Mouse (Mus musculus): ENCODE measurements at regions not wholly inside any gene's neighbourhood (a gene's known extent, or its start where the extent isn't known, plus 50 kb on each side); places are given as distances from the start of the nearest gene placed in this dataset.

GRCm38 (mm10) chr4:150771922-150772651 is 81.6 kb upstream of the Errfi1 start:
- DNase-seq: no peak
- WGBS: 76% methylated on average over 6 of the region's 6 CpGs
- Histone ChIP-seq H3K27ac (ENCODE audit: control insufficient read depth, insufficient read depth, low read length) (no peak overlapping the region), H3K4me3 (ENCODE audit: control insufficient read depth, insufficient read depth, low read length) (no peak overlapping the region), H3K27me3 (ENCODE audit: control insufficient read depth, insufficient read depth, low read length) (no peaks in the 10 kb centered on the region), H3K4me1 (replicated peaks; ENCODE audit: control insufficient read depth, insufficient read depth, low read length) (no peaks in the 10 kb centered on the region), H3K36me3 (ENCODE audit: control insufficient read depth, insufficient read depth, low read length) (no peaks in the 10 kb centered on the region)
- TF ChIP-seq CTCF (IDR thresholded peaks at IDR 0.05; ENCODE audit: borderline replicate concordance, control insufficient read depth, extremely low read depth, insufficient read depth, low read length, poor library complexity) (no peak), POLR2A (IDR thresholded peaks at IDR 0.05; ENCODE audit: control insufficient read depth, extremely low read depth, insufficient read depth, low read length, poor library complexity) (no peak)

DNA sequence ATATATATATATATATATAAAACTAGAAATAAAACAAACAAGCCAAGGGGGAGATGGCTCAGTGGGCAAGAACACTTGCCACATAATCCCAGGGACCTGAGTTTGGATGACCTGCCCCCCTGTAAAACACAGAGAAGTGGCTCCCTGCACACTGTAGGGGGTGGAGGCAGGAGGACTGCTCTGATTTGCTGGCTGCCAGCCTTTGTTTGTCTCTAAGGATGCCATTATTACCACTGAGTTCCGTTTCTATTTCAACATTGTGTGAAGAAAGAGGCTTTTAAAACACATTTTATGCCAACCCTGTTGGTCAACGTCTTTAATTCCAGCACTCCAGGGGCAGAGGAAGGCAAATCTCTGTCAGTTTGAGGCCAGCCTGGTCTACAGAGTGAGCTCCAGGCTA is 82.2 kb upstream of the Errfi1 start:
- no peak for DNase-seq
- H3K4me1 ChIP-seq (replicated peaks; ENCODE audit: control insufficient read depth, insufficient read depth, low read length): no peaks in the 10 kb centered on the region
- TF ChIP-seq POLR2A (IDR thresholded peaks at IDR 0.05; ENCODE audit: control insufficient read depth, extremely low read depth, insufficient read depth, low read length, poor library complexity) (no peak), CTCF (IDR thresholded peaks at IDR 0.05; ENCODE audit: borderline replicate concordance, control insufficient read depth, extremely low read depth, insufficient read depth, low read length, poor library complexity) (no peak)
- H3K27ac ChIP-seq (ENCODE audit: control insufficient read depth, insufficient read depth, low read length): no peak overlapping the region
- 89% methylated on average over 2 of the region's 2 CpGs for WGBS
- no peaks in the 10 kb centered on the region for H3K27me3 ChIP-seq (ENCODE audit: control insufficient read depth, insufficient read depth, low read length)
- H3K36me3 ChIP-seq (ENCODE audit: control insufficient read depth, insufficient read depth, low read length): no peaks in the 10 kb centered on the region
- H3K4me3 ChIP-seq (ENCODE audit: control insufficient read depth, insufficient read depth, low read length): no peak overlapping the region

DNA sequence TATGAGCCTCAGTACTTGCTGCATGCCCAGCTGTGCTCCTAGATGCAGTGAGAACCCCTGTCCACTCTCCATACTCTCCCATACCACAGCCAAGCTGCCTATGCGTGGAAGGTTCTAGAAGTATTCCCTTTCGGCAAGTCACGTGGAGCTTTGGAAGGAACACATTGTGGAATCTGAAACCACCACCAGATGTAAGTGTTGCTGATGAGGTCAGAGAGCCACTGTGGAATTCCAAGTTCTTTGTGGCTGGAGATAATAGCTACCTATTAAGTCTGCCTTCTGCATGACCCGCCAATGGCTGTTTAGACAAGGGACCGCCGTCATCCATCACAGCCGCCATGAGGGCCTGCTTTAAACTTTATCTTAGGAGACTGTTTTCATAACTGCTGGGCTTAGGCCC is 84.7 kb upstream of the Errfi1 start:
- DNase-seq: no peak
- Histone ChIP-seq H3K27me3 (ENCODE audit: control insufficient read depth, insufficient read depth, low read length) (no peaks in the 10 kb centered on the region), H3K4me3 (ENCODE audit: control insufficient read depth, insufficient read depth, low read length) (no peak overlapping the region), H3K27ac (ENCODE audit: control insufficient read depth, insufficient read depth, low read length) (no peak overlapping the region), H3K36me3 (ENCODE audit: control insufficient read depth, insufficient read depth, low read length) (no peaks in the 10 kb centered on the region), H3K4me1 (replicated peaks; ENCODE audit: control insufficient read depth, insufficient read depth, low read length) (no peaks in the 10 kb centered on the region)
- 91% methylated on average over 7 of the region's 7 CpGs for WGBS
- TF ChIP-seq CTCF (IDR thresholded peaks at IDR 0.05; ENCODE audit: borderline replicate concordance, control insufficient read depth, extremely low read depth, insufficient read depth, low read length, poor library complexity): no peak

DNA sequence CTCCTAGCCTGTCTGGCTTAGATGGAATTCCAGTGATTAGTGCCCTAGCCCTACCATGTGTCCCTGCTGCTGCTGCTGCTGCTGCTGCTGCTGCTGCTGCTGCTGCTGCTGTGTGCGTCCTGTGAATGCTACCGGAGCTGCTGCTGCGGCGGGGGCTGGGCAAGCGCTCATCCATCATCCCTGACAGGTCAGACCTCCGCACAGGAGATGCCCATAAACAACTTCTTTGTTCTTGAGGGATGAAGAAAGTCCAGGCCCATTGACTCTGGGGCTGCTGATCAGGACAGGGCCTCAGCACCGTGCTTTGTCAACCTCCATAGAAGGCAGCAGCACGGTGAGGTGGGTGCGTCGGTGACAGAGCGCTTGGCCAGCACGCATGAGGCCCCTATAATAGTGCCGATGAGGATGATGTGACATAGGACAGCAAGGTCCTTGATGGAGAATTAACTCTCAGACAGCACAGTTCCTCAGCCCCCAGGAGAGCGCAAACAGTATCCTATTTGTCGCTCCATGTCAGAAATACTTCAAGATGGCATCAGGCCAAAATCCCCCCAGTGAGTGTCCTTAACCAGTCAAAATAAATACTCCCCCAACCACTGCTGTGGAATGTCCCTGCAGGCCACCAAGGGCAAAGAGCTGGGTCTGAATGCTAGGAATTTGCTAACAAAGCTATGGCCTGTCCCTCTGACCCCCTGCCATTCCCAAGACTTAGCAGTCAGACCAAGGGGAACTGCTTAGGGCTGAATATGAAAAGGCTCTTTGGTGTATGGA is 95.1 kb upstream of the Errfi1 start:
- no peak for DNase-seq
- Histone ChIP-seq H3K4me1 (replicated peaks; ENCODE audit: control insufficient read depth, insufficient read depth, low read length) (no peaks in the 10 kb centered on the region), H3K36me3 (ENCODE audit: control insufficient read depth, insufficient read depth, low read length) (no peaks in the 10 kb centered on the region), H3K27ac (ENCODE audit: control insufficient read depth, insufficient read depth, low read length) (no peak overlapping the region), H3K4me3 (ENCODE audit: control insufficient read depth, insufficient read depth, low read length) (no peak overlapping the region), H3K27me3 (ENCODE audit: control insufficient read depth, insufficient read depth, low read length) (no peaks in the 10 kb centered on the region)
- TF ChIP-seq POLR2A (IDR thresholded peaks at IDR 0.05; ENCODE audit: control insufficient read depth, extremely low read depth, insufficient read depth, low read length, poor library complexity) (no peak), CTCF (IDR thresholded peaks at IDR 0.05; ENCODE audit: borderline replicate concordance, control insufficient read depth, extremely low read depth, insufficient read depth, low read length, poor library complexity) (no peak)
- WGBS: 71% methylated on average over 15 of the region's 15 CpGs

DNA sequence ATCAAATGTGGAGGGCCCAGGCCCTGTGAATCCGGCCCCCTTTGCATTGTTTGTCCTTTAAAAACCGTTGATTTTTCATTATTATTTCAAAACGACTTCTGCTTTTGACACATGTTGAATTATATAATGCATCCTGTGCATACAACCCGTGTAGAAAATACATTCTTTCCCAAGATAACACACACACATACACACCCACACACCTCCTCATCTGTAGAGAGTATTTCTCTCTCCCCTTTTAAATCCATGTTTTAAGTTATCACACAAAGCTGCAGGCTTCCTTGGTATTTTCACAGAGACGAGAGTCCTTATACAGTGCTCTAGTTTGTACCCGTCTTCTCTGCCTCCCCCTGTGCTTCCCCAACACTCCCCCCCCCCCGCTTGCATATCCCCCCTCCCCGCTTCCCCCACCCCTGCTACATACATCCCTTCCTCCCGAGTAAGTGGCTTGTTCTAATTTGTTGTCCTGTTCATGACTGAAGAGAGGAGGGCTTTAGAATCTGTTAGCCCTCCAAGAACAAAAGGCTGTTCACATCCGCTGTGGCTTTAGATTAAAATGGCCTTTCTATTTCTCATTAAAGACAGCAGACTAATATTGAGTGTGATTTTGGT is 95.8 kb upstream of the Errfi1 start:
- TF ChIP-seq POLR2A (IDR thresholded peaks at IDR 0.05; ENCODE audit: control insufficient read depth, extremely low read depth, insufficient read depth, low read length, poor library complexity) (no peak), CTCF (IDR thresholded peaks at IDR 0.05; ENCODE audit: borderline replicate concordance, control insufficient read depth, extremely low read depth, insufficient read depth, low read length, poor library complexity) (no peak)
- Histone ChIP-seq H3K36me3 (ENCODE audit: control insufficient read depth, insufficient read depth, low read length) (no peaks in the 10 kb centered on the region), H3K4me3 (ENCODE audit: control insufficient read depth, insufficient read depth, low read length) (no peak overlapping the region), H3K27ac (ENCODE audit: control insufficient read depth, insufficient read depth, low read length) (no peak overlapping the region), H3K27me3 (ENCODE audit: control insufficient read depth, insufficient read depth, low read length) (no peaks in the 10 kb centered on the region), H3K4me1 (replicated peaks; ENCODE audit: control insufficient read depth, insufficient read depth, low read length) (no peaks in the 10 kb centered on the region)
- DNase-seq: no peak
- 47% methylated on average over 10 of the region's 10 CpGs for WGBS

DNA sequence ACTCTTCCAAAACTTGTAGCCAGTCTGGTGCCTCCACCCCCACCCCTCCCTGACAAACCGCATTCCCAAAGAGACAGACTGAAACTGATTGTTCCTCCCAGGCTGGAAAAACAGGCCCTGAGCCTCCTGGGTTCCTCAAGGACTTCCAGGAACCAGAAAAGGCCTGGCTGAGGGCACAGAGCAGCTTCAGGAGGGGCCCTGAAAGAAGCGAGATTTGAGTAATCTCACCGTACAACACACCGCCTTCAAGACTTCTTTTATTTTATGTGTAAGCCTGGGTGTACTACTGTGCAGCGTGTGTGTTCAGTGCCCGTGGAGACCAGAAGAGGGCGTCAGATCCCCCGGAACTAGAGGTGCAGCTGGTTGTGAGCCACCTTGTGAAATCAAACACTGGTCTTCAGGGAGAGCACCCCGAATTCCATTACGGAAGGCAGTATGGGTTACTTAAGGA is 96.4 kb upstream of the Errfi1 start:
- 91% methylated on average over 10 of the region's 10 CpGs for WGBS
- Histone ChIP-seq H3K4me1 (replicated peaks; ENCODE audit: control insufficient read depth, insufficient read depth, low read length) (no peaks in the 10 kb centered on the region), H3K4me3 (ENCODE audit: control insufficient read depth, insufficient read depth, low read length) (no peak overlapping the region), H3K27me3 (ENCODE audit: control insufficient read depth, insufficient read depth, low read length) (no peaks in the 10 kb centered on the region), H3K36me3 (ENCODE audit: control insufficient read depth, insufficient read depth, low read length) (no peaks in the 10 kb centered on the region), H3K27ac (ENCODE audit: control insufficient read depth, insufficient read depth, low read length) (no peak overlapping the region)
- no peak for TF ChIP-seq CTCF (IDR thresholded peaks at IDR 0.05; ENCODE audit: borderline replicate concordance, control insufficient read depth, extremely low read depth, insufficient read depth, low read length, poor library complexity)
- no peak for TF ChIP-seq POLR2A (IDR thresholded peaks at IDR 0.05; ENCODE audit: control insufficient read depth, extremely low read depth, insufficient read depth, low read length, poor library complexity)
- DNase-seq: no peak
